ENCODE assay signal across 9 mouse cellular contexts in genomic region chr10:14759665-14760558, GRCm38 (mm10). TPM values are rescaled to one million over a fixed set of nuclear protein-coding genes. Genes with fewer than 3 reads are reported as not detected.
DNase-seq lines count a peak whose midpoint lies in the region; ATAC-seq and TF ChIP-seq lines count a peak whose summit lies in the region.
"Had no signal": no experiment of that assay in that cellular context is flagged by ENCODE, and none has a peak within 500 bp of the region (broad histone marks: within the 10 kb centered on the region; RNA-seq: fewer than 3 reads in every experiment).

No protein-coding gene starts in this region.

- H3K4me2 ChIP-seq in lung, embryonic 14.5 days, result peak overlapping the region; percentile 77
- H3K4me2 ChIP-seq in embryonic facial prominence, embryonic 14.5 days (ENCODE audit: low read depth, low read length), result peak overlapping the region; percentile 74
- peak overlapping the region; percentile 71 for H3K4me2 ChIP-seq in neural tube, embryonic 13.5 days

- 2% methylated on average over 35 of the region's 35 CpGs for WGBS in lung, embryonic 14.5 days
- WGBS in embryonic facial prominence, embryonic 14.5 days, result 1% methylated on average over 35 of the region's 35 CpGs
- WGBS in neural tube, embryonic 13.5 days, result 3% methylated on average over 35 of the region's 35 CpGs

- H3K9me3 ChIP-seq in lung, embryonic 14.5 days (ENCODE audit: low read depth, low read length), result no peaks in the 10 kb centered on the region
- H3K9me3 ChIP-seq in embryonic facial prominence, embryonic 14.5 days (ENCODE audit: control insufficient read depth, low read length), result no peaks in the 10 kb centered on the region
- H3K9me3 ChIP-seq in neural tube, embryonic 13.5 days, result no peaks in the 10 kb centered on the region

- TF ChIP-seq CTCF in lung, embryonic 14.5 days (IDR thresholded peaks at IDR 0.05; ENCODE audit: low read depth), result no peak

- no peak overlapping the region for H3K27ac ChIP-seq in lung, embryonic 14.5 days (ENCODE audit: low read depth)
- H3K27ac ChIP-seq in embryonic facial prominence, embryonic 14.5 days (replicated peaks; ENCODE audit: low read depth, low read length), result no peak overlapping the region
- no peak overlapping the region for H3K27ac ChIP-seq in neural tube, embryonic 13.5 days (replicated peaks)
- H3K27ac ChIP-seq: macrophage had no signal

- no peaks in the 10 kb centered on the region for H3K4me1 ChIP-seq in lung, embryonic 14.5 days (ENCODE audit: insufficient read depth)
- H3K4me1 ChIP-seq in embryonic facial prominence, embryonic 14.5 days (ENCODE audit: control insufficient read depth, insufficient read depth, low read length), result peaks cover 6% of the 10 kb centered on the region
- H3K4me1 ChIP-seq in neural tube, embryonic 13.5 days (replicated peaks), result peaks cover 14% of the 10 kb centered on the region

- peak; percentile 63; the same call in 1 of the 2 replicates for ATAC-seq in lung, embryonic 14.5 days (ENCODE audit: insufficient read depth)
- ATAC-seq in embryonic facial prominence, embryonic 14.5 days (ENCODE audit: low read depth), result no peak
- ATAC-seq in neural tube, embryonic 13.5 days (ENCODE audit: low read depth), result peak; percentile 40; the same call in 1 of the 2 replicates
- no peak for ATAC-seq in granulocyte monocyte progenitor cell, adult 5-6 weeks (replicated peaks; ENCODE audit: poor library complexity, severe bottlenecking)

- H3K9ac ChIP-seq in lung, embryonic 14.5 days, result peak overlapping the region; percentile 42
- peak overlapping the region; percentile 54 for H3K9ac ChIP-seq in embryonic facial prominence, embryonic 14.5 days (ENCODE audit: low read depth, low read length)
- H3K9ac ChIP-seq in neural tube, embryonic 13.5 days, result peak overlapping the region; percentile 54

- peak; percentile 64 for DNase-seq in lung, embryonic 14.5 days
- no peak for DNase-seq in lung, postnatal 4 days
- DNase-seq in embryonic facial prominence, embryonic 14.5 days (ENCODE audit: low spot score), result peak; percentile 31
- DNase-seq in left cerebral cortex, postnatal 25 days (ENCODE audit: low spot score in 2 of 2), result peak; percentile 12 to 15
- DNase-seq in spleen, postnatal 4 days (ENCODE audit: low spot score in 2 of 2), result no peak
- DNase-seq in kidney, postnatal 14 days, result no peak

- H3K36me3 ChIP-seq in lung, embryonic 14.5 days (ENCODE audit: insufficient read depth), result no peaks in the 10 kb centered on the region
- H3K36me3 ChIP-seq in embryonic facial prominence, embryonic 14.5 days (ENCODE audit: control insufficient read depth, insufficient read depth, low read length), result no peaks in the 10 kb centered on the region
- H3K36me3 ChIP-seq in neural tube, embryonic 13.5 days, result no peaks in the 10 kb centered on the region

- peaks cover 11% of the 10 kb centered on the region; the same call in 1 of the 2 replicates for H3K27me3 ChIP-seq in lung, embryonic 14.5 days (ENCODE audit: insufficient read depth, low read length)
- peaks cover 34% of the 10 kb centered on the region for H3K27me3 ChIP-seq in embryonic facial prominence, embryonic 14.5 days (replicated peaks; ENCODE audit: control insufficient read depth, insufficient read depth, low read length)
- peaks cover 15% of the 10 kb centered on the region for H3K27me3 ChIP-seq in neural tube, embryonic 13.5 days

- intact Hi-C loops in left cerebral cortex, postnatal 25 days (cut with DNase I), result no loop called here

- H3K4me3 ChIP-seq in lung, embryonic 14.5 days (ENCODE audit: low read depth, low read length), result peak overlapping the region; percentile 36
- peak overlapping the region; percentile 40 for H3K4me3 ChIP-seq in embryonic facial prominence, embryonic 14.5 days (ENCODE audit: low read depth, low read length)
- peak overlapping the region; percentile 39 for H3K4me3 ChIP-seq in neural tube, embryonic 13.5 days

RNA-seq across cellular contexts. Expression of gene Gje1, which starts 41.9 kb away (rescaled TPM):
- not detected in 2 replicates for polyA plus RNA-seq in lung, embryonic 14.5 days (2014; fragmentation: Nextera tagmentation; extraction: Ambion mirVana)
- not detected in 2 replicates for polyA plus RNA-seq in embryonic facial prominence, embryonic 14.5 days (2014; fragmentation: Nextera tagmentation; extraction: Ambion mirVana)
- total RNA-seq in left cerebral cortex, postnatal 25 days (2021), result not detected
- not detected in 2 replicates for polyA plus RNA-seq in neural tube, embryonic 13.5 days (2015; fragmentation: Nextera tagmentation; extraction: Ambion mirVana)
- not detected in 2 replicates for total RNA-seq in granulocyte monocyte progenitor cell, adult 5-6 weeks (2014; fragmentation: Nextera tagmentation)
- total RNA-seq in granulocyte monocyte progenitor cell, adult 5-6 weeks (2017), result not detected in 2 replicates
- polyA plus RNA-seq: macrophage had no signal

RNA-seq across cellular contexts. Expression of gene Nmbr, which starts 54.5 kb away (rescaled TPM):
- 0.42 and 0.57 TPM in 2 replicates for polyA plus RNA-seq in lung, embryonic 14.5 days (2014; fragmentation: Nextera tagmentation; extraction: Ambion mirVana)
- 0.25 and 0.46 TPM in 2 replicates for polyA plus RNA-seq in embryonic facial prominence, embryonic 14.5 days (2014; fragmentation: Nextera tagmentation; extraction: Ambion mirVana)
- 1 to 10 TPM; 4.7 to 6.9 TPM for total RNA-seq in left cerebral cortex, postnatal 25 days (2021)
- polyA plus RNA-seq in neural tube, embryonic 13.5 days (2015; fragmentation: Nextera tagmentation; extraction: Ambion mirVana), result 0.55 and 0.71 TPM in 2 replicates
- not detected in 2 replicates for total RNA-seq in granulocyte monocyte progenitor cell, adult 5-6 weeks (2014; fragmentation: Nextera tagmentation)
- total RNA-seq in granulocyte monocyte progenitor cell, adult 5-6 weeks (2017), result not detected in 2 replicates
- polyA plus RNA-seq: macrophage had no signal

RNA-seq across cellular contexts. Expression of gene Vta1, which starts 54.6 kb away (rescaled TPM):
- 111 and 117 TPM in 2 replicates for polyA plus RNA-seq in lung, embryonic 14.5 days (2014; fragmentation: Nextera tagmentation; extraction: Ambion mirVana)
- polyA plus RNA-seq in embryonic facial prominence, embryonic 14.5 days (2014; fragmentation: Nextera tagmentation; extraction: Ambion mirVana), result 89.2 and 97.8 TPM in 2 replicates
- total RNA-seq in left cerebral cortex, postnatal 25 days (2021), result 10 to 100 TPM; 67.5 to 73.4 TPM
- polyA plus RNA-seq in neural tube, embryonic 13.5 days (2015; fragmentation: Nextera tagmentation; extraction: Ambion mirVana), result 203 and 206 TPM in 2 replicates
- total RNA-seq in granulocyte monocyte progenitor cell, adult 5-6 weeks (2014; fragmentation: Nextera tagmentation), result 39.3 and 41.0 TPM in 2 replicates
- 58.6 and 60.3 TPM in 2 replicates for total RNA-seq in granulocyte monocyte progenitor cell, adult 5-6 weeks (2017)

Comparison
In these comparisons a context has a peak if more than half of its experiments do, and no peak if none do; other contexts are left out.
1. DNase-seq: peak in lung, embryonic 14.5 days (single experiment), embryonic facial prominence, embryonic 14.5 days (single experiment) and left cerebral cortex, postnatal 25 days (2 of 2); none in lung, postnatal 4 days (0 of 2), spleen, postnatal 4 days (0 of 2) and kidney, postnatal 14 days (single experiment).
2. ATAC-seq: peak in lung, embryonic 14.5 days (single experiment) and neural tube, embryonic 13.5 days (single experiment); none in embryonic facial prominence, embryonic 14.5 days (single experiment) and granulocyte monocyte progenitor cell, adult 5-6 weeks (single experiment).
3. Peak in every context shown above with its lines, with median percentiles within 50 percentile points of each other: H3K4me2 ChIP-seq, H3K4me3 ChIP-seq and H3K9ac ChIP-seq.